Mouse (Mus musculus) ES-E14 (cell line): ENCODE measurements at regions not wholly inside any gene's neighbourhood (a gene's known extent, or its start where the extent isn't known, plus 50 kb on each side); places are given as distances from the start of the nearest gene placed in this dataset.

Experiments
- DNase-seq: peaks from one replicate; pipeline ENCODE4 v3.0.0-alpha.2; 2013; ENCODE audit warnings: low read depth, low spot score
- H3K27ac ChIP-seq: 2 replicates; pipeline ENCODE4 v1.5.1; 2012; ENCODE audit warnings: low read depth, mild to moderate bottlenecking, low read length, moderate library complexity, mixed read lengths; ENCODE audit not compliant: poor library complexity, insufficient read depth, severe bottlenecking
- H3K36me3 ChIP-seq: 2 replicates; pipeline ENCODE4 v1.6.1; 2012; ENCODE audit warnings: mild to moderate bottlenecking, low read length, moderate library complexity, mixed read lengths; ENCODE audit not compliant: control insufficient read depth, poor library complexity, insufficient read depth, severe bottlenecking
- H3K4me1 ChIP-seq, 2 experiments: fragments of 150-350 bp in 1 of 2; sonication (generic) in 1 of 2; 2 replicates each; pipeline ENCODE4 v1.6.1; 2012; ENCODE audit warnings: low read length in 2 of 2, mild to moderate bottlenecking in 1 of 2, mixed read lengths in 1 of 2; ENCODE audit not compliant: control insufficient read depth in 2 of 2, insufficient read depth in 2 of 2, poor library complexity in 1 of 2
- H3K4me3 ChIP-seq, 2 experiments: fragments of 150-350 bp in 1 of 2; sonication (generic) in 1 of 2; 2 replicates each; pipeline ENCODE4 v1.5.1; 2012; ENCODE audit warnings: low read length in 2 of 2, low read depth in 1 of 2, mild to moderate bottlenecking in 1 of 2, mixed read lengths in 1 of 2; ENCODE audit not compliant: insufficient read depth in 1 of 2, poor library complexity in 1 of 2, severe bottlenecking in 1 of 2
- H3K9ac ChIP-seq: 2 replicates; pipeline ENCODE4 v1.6.1; 2012; ENCODE audit warnings: low read depth, mild to moderate bottlenecking, low read length, mixed read lengths; ENCODE audit not compliant: poor library complexity, insufficient read depth, severe bottlenecking
- H3K9me3 ChIP-seq: fragments of 150-350 bp; sonication (generic); 2 replicates; pipeline ENCODE4 v1.6.1; 2012; ENCODE audit warnings: low read depth, mild to moderate bottlenecking, low read length; ENCODE audit not compliant: control insufficient read depth, insufficient read depth
- CHD2 ChIP-seq: IDR thresholded peaks from 2 replicates; pipeline ENCODE4 v1.6.1; 2014; ENCODE audit warnings: mild to moderate bottlenecking, low read depth, low read length, inconsistent platforms
- HCFC1 ChIP-seq: IDR thresholded peaks from 2 replicates; pipeline ENCODE4 v1.6.1; 2012; ENCODE audit warnings: low read length, inconsistent platforms, borderline replicate concordance; ENCODE audit not compliant: insufficient read depth
- MAFK ChIP-seq: IDR thresholded peaks from 2 replicates; pipeline ENCODE4 v1.6.1; 2014; ENCODE audit warnings: mild to moderate bottlenecking, low read depth, low read length, inconsistent platforms; ENCODE audit not compliant: insufficient read depth
- ZC3H11A ChIP-seq: IDR thresholded peaks from 2 replicates; pipeline ENCODE4 v1.6.1; 2012; ENCODE audit warnings: low read depth, mild to moderate bottlenecking, inconsistent platforms, low read length, borderline replicate concordance
- ZNF384 ChIP-seq: IDR thresholded peaks from 2 replicates; pipeline ENCODE4 v1.6.1; 2012; ENCODE audit warnings: low read depth, low read length, inconsistent platforms
- in situ Hi-C, 2 experiments: fragments of 600-800 bp; cut with MboI; formaldehyde crosslinking; loops; one replicate each; pipeline ENCODE4 v1.15.1; 2025; ENCODE audit warnings: low sequenced_read_pairs in 2 of 2, inconsistent platforms in 1 of 2; ENCODE audit not compliant: unreplicated experiment in 2 of 2

GRCm38 (mm10) chr11:42906020-42906419 is 129.5 kb upstream of the Gm9972 start:
- in situ Hi-C loops = no loop called here
- TF ChIP-seq MAFK (no peak), ZNF384 (no peak), CHD2 (no peak), HCFC1 (no peak), ZC3H11A (no peak)
- Histone ChIP-seq H3K9me3 (no peaks in the 10 kb centered on the region), H3K4me3 (no peak overlapping the region), H3K27ac (no peak overlapping the region), H3K9ac (no peak overlapping the region), H3K36me3 (no peaks in the 10 kb centered on the region), H3K4me1 (peaks cover 0 to 3% of the 10 kb centered on the region in 2 experiments; a peak in 1 of 4 replicates)
- no peak for DNase-seq

GRCm38 (mm10) chr11:42916421-42917181 is 118.9 kb upstream of the Gm9972 start:
- H3K36me3 ChIP-seq = no peaks in the 10 kb centered on the region
- no peaks in the 10 kb centered on the region for H3K9me3 ChIP-seq
- no peak for TF ChIP-seq MAFK
- no peak for TF ChIP-seq HCFC1
- no peak for TF ChIP-seq ZNF384
- TF ChIP-seq CHD2 = no peak
- TF ChIP-seq ZC3H11A = no peak
- in situ Hi-C loops = no loop called here
- DNase-seq = no peak
- no peaks in the 10 kb centered on the region for H3K4me1 ChIP-seq
- no peak overlapping the region for H3K9ac ChIP-seq
- no peak overlapping the region for H3K4me3 ChIP-seq
- H3K27ac ChIP-seq = no peak overlapping the region

- H3K9me3 ChIP-seq = no peaks in the 10 kb centered on the region
- H3K9ac ChIP-seq = no peak overlapping the region
- no peak for DNase-seq
- in situ Hi-C loops = no loop called here
- H3K4me3 ChIP-seq = no peak overlapping the region
- H3K36me3 ChIP-seq = no peaks in the 10 kb centered on the region
- H3K27ac ChIP-seq = no peak overlapping the region
- TF ChIP-seq CHD2 (no peak), HCFC1 (no peak), ZNF384 (no peak), MAFK (no peak), ZC3H11A (no peak)
- H3K4me1 ChIP-seq = no peaks in the 10 kb centered on the region
Observed at GRCm38 (mm10) chr11:42919221-42919620, 116.3 kb upstream of the Gm9972 start.

- TF ChIP-seq MAFK (no peak), CHD2 (no peak), ZNF384 (no peak), HCFC1 (no peak), ZC3H11A (no peak)
- Histone ChIP-seq H3K27ac (no peak overlapping the region), H3K4me1 (no peaks in the 10 kb centered on the region), H3K4me3 (no peak overlapping the region), H3K9ac (no peak overlapping the region), H3K36me3 (no peaks in the 10 kb centered on the region), H3K9me3 (no peaks in the 10 kb centered on the region)
- in situ Hi-C loops = no loop called here
- DNase-seq = no peak
Observed at GRCm38 (mm10) chr11:42927156-42927555, 108.4 kb upstream of the Gm9972 start.
